Mouse (Mus musculus) liver, embryonic 11.5 days (tissue): ENCODE results near the gene Id2. TPM values are rescaled to one million over a fixed set of nuclear protein-coding genes. Genes with fewer than 3 reads are reported as not detected.
A peak's percentile ranks its signal among the peaks of the same experiment; 100 is the strongest.

Source experiments
- ATAC-seq: fragments of 200-750 bp; cut with Nextera tagmentation; replicated peaks from 2 replicates; pipeline ENCODE4 v1.8.0; 2017; ENCODE audit warnings: moderate number of reproducible peaks, mild to moderate bottlenecking, moderate TSS enrichment, moderate library complexity; ENCODE audit not compliant: low FRiP score
- DNase-seq: peaks from one replicate; pipeline ENCODE4 v3.0.0-alpha.2; 2017; ENCODE audit warnings: low spot score
- H3K27ac ChIP-seq: fragments of 300-500 bp; sonication (generic); 2 replicates; pipeline ENCODE4 v1.5.1; 2014; ENCODE audit warnings: mild to moderate bottlenecking, low read depth, low read length, control low read depth
- H3K27me3 ChIP-seq: fragments of 300-500 bp; sonication (generic); replicated peaks from 2 replicates; pipeline ENCODE4 v1.6.1; 2014; ENCODE audit warnings: low read length, mixed read lengths; ENCODE audit not compliant: control insufficient read depth, insufficient read depth
- H3K36me3 ChIP-seq: fragments of 300-500 bp; sonication (generic); 2 replicates; pipeline ENCODE4 v1.6.1; 2014; ENCODE audit warnings: mild to moderate bottlenecking, low read length, moderate library complexity, mixed read lengths; ENCODE audit not compliant: control insufficient read depth, insufficient read depth
- H3K4me1 ChIP-seq: fragments of 300-500 bp; sonication (generic); replicated peaks from 2 replicates; pipeline ENCODE4 v1.6.1; 2014; ENCODE audit warnings: low read length, mixed read lengths; ENCODE audit not compliant: control insufficient read depth, insufficient read depth
- H3K4me2 ChIP-seq: fragments of 300-500 bp; sonication (generic); 2 replicates; pipeline ENCODE4 v1.6.1; 2014; ENCODE audit warnings: mild to moderate bottlenecking, control low read depth, moderate library complexity
- H3K4me3 ChIP-seq: fragments of 300-500 bp; sonication (generic); 2 replicates; pipeline ENCODE4 v1.5.1; 2014; ENCODE audit warnings: low read depth, low read length, control low read depth
- H3K9ac ChIP-seq: fragments of 300-500 bp; sonication (generic); 2 replicates; pipeline ENCODE4 v1.6.1; 2014; ENCODE audit warnings: low read depth, low read length, control low read depth
- H3K9me3 ChIP-seq: fragments of 300-500 bp; sonication (generic); 2 replicates; pipeline ENCODE4 v1.6.1; 2016; ENCODE audit warnings: low read length, inconsistent platforms, mixed read lengths; ENCODE audit not compliant: control insufficient read depth
- WGBS: fragments of 180-500 bp; shearing (Covaris S2); extraction: QIAGEN DNeasy Blood & Tissue Kit; methylation state at CpG from one replicate; pipeline ENCODE4 v1.1.7; 2014; 5-methylcytosine and 5-hydroxymethylcytosine counted together
- polyA plus RNA-seq: library from polyadenylated mRNA; unstranded; fragments of >200 nt; fragmentation: Nextera tagmentation; extraction: Ambion mirVana; gene quantifications from 2 replicates; pipeline ENCODE4 v1.2.1, GENCODE M21; 2014

Gene Id2
- polyA plus RNA-seq, 1 experiment from 2014 or later = 228 TPM

DNA sequence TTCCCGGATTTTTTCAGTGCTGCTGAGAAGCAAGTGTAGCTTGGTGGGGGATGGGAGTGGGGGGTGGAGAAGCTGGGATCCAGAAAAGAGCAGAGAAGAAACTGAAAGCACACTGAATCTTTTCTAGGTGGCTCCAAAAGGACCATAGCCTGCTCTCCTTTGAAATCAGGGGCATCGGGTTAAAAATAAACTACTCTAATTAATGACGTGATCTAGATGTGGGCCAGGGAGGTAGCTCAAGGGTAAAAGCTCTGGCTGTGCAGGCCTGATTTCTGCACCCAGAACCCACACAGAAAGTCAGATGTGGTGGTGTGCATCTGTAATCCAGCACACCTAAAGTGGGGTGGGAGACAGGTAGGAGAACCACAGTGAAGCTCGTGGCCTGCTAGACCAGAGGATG is 30.7 kb upstream of the Id2 start:
- Histone ChIP-seq H3K4me1 (peaks cover 12% of the 10 kb centered on the region), H3K27ac (no peak overlapping the region), H3K9ac (no peak overlapping the region), H3K9me3 (no peaks in the 10 kb centered on the region), H3K36me3 (no peaks in the 10 kb centered on the region), H3K27me3 (no peaks in the 10 kb centered on the region), H3K4me3 (no peak overlapping the region), H3K4me2 (no peak overlapping the region)
- ATAC-seq = no peak
- DNase-seq = no peak
- WGBS = 55% methylated on average over 4 of the region's 4 CpGs

DNA sequence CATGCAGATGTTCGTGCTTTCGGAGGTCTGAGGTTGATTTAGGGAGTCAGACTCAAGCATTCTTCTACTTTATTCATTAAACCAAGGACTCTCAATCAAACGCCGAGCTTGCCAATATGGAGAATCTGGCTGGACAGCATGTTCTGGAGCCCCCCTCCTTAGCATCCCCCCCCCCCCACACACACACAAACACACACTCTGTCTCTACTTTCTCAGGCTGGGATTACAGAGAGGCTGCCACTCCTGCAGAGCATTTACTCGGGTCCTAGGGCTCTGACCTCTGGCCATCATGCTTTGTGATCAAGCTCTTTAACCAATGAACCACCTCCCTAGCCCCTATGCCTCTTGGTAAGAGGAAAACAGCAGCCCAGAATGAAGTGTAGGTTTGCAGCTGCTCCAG is 29.3 kb upstream of the Id2 start:
- Histone ChIP-seq H3K36me3 (no peaks in the 10 kb centered on the region), H3K27ac (no peak overlapping the region), H3K4me2 (no peak overlapping the region), H3K4me1 (peaks cover 6% of the 10 kb centered on the region; the same call in 1 of the 2 replicates), H3K4me3 (no peak overlapping the region), H3K9me3 (no peaks in the 10 kb centered on the region), H3K27me3 (no peaks in the 10 kb centered on the region), H3K9ac (no peak overlapping the region)
- ATAC-seq (no peak), DNase-seq (no peak)
- WGBS = 79% methylated on average over 5 of the region's 5 CpGs

DNA sequence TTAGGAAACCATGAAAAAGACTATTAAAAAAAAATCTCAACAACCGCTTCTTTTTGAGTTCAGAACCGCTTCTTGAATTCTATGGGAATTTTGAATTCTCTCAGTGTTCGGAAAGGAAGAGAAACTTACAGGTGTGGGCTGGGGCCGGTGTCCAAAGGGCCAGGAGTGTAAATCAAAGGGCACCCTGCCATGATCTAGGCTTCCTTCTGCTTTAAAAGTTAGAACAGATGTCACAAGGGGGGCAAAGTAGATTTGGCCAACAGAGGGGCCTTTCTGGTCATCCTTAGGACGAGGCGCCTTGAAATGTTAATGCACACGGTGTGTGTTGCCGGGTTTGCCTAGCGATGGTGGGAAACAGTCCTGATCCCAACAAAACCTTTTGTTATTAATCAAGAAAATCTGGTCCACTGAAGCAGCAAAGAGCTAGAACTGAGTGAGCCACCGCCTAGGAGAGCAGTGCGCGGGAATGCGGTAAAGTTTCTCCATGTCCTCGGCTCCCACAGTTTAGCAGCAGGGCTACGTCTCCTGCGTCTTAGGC is 28.4 kb upstream of the Id2 start:
- no peak overlapping the region for H3K9ac ChIP-seq
- H3K4me2 ChIP-seq = no peak overlapping the region
- DNase-seq (no peak), ATAC-seq (no peak)
- no peak overlapping the region for H3K27ac ChIP-seq
- no peaks in the 10 kb centered on the region for H3K36me3 ChIP-seq
- 55% methylated on average over 16 of the region's 16 CpGs for WGBS
- H3K4me1 ChIP-seq = peaks cover 6% of the 10 kb centered on the region; the same call in 1 of the 2 replicates
- H3K4me3 ChIP-seq = no peak overlapping the region
- no peaks in the 10 kb centered on the region for H3K9me3 ChIP-seq
- no peaks in the 10 kb centered on the region for H3K27me3 ChIP-seq

DNA sequence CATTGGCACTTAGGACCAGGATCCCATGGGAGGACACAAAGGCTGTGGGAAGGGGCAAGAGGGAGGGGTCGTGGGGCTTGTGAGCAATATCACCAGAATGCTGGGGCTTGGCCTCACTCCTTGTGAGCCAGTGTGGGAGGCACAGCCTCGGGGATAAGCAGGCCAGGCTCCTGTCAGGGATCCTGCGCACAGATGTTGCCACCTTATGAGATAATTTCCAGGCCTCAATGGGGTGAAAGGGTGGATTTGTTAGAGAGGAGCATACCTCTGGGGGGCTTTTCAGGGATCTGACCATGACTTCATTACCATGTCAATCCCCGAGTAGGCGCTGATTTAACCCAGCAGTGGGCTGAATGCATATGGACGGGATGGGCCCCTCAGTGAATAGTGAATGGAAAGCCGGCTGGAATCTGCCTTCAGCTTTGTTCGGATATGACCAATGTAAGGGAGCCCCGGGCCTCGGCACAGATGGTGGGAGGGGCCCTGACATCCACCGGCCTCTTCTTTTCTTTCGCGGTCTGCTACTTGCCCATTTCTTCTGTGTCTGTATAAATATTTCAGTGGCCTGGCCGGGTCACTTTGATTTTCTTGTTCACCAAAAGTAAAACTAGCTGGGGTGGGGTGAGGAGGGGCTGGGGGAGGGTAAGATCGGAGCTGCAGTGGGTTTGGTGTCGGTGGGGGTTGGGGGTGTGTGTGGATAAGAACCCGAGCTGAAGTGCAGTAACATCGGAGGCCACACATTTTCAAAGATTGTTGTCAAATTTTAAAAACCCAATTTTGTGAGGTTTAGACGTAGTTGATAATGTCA is 27.7 kb upstream of the Id2 start:
- no peaks in the 10 kb centered on the region for H3K36me3 ChIP-seq
- ATAC-seq (no peak), DNase-seq (no peak)
- no peak overlapping the region for H3K9ac ChIP-seq
- 0 out of 2 replicates have a peak, but pooled peaks cover 4% of the 10 kb centered on the region for H3K4me1 ChIP-seq
- no peak overlapping the region for H3K27ac ChIP-seq
- H3K27me3 ChIP-seq = no peaks in the 10 kb centered on the region
- H3K9me3 ChIP-seq = no peaks in the 10 kb centered on the region
- WGBS = 27% methylated on average over 19 of the region's 19 CpGs
- no peak overlapping the region for H3K4me3 ChIP-seq
- H3K4me2 ChIP-seq = no peak overlapping the region

DNA sequence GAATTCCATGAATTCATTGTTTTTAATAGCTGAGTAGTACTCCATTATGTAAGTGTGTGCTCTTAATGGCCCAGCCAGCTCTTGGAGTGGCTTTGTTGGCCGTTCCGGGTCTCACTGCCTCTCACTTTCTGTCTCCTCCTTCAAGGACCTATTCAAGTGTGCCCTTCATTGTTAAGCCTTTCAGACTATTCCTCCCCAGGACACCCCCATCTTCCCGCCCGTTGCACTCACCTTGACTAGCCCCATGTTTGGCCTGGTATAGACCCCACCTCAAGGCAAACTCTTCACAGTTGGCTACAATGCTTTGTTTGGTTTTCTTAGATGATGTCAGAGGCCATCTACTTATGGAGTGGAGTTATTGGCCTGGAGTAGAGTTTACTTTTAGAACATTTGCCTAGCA is 23.8 kb upstream of the Id2 start:
- no peak for DNase-seq
- no peak overlapping the region for H3K4me2 ChIP-seq
- WGBS = 87% methylated on average over 4 of the region's 4 CpGs

DNA sequence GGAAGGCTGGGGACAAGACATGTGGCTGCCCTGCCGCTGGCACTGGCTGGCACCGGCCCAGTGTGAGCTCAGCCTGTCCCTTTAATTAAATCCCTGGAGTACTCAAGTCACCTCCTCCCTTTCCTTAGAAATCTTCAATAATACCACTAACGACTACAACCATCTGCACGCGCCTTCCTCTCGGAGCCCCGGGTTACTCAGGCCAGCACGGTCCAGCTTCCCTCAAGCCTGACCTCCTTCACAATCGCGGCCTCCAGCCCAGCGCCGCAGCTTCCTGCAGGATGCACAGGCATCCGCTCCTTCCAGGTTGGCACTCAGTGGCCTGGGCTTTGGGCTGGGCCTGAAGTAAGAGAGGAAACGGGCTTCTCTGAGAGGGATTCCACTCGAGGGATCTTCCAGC is 22.3 kb upstream of the Id2 start:
- DNase-seq (no peak), ATAC-seq (peak; percentile 60)
- H3K9ac ChIP-seq = no peak overlapping the region
- no peak overlapping the region for H3K27ac ChIP-seq
- 33% methylated on average over 15 of the region's 15 CpGs for WGBS
- no peaks in the 10 kb centered on the region for H3K9me3 ChIP-seq
- no peaks in the 10 kb centered on the region for H3K27me3 ChIP-seq
- 0 out of 2 replicates have a peak, but pooled peaks cover 2% of the 10 kb centered on the region for H3K4me1 ChIP-seq
- H3K36me3 ChIP-seq = no peaks in the 10 kb centered on the region
- H3K4me3 ChIP-seq = no peak overlapping the region
- H3K4me2 ChIP-seq = no peak overlapping the region

More for the DNA sequence above, 23.8 kb upstream of the Id2 start:
- Histone ChIP-seq H3K27ac (no peak overlapping the region), H3K9ac (no peak overlapping the region), H3K9me3 (no peaks in the 10 kb centered on the region), H3K4me3 (no peak overlapping the region), H3K36me3 (no peaks in the 10 kb centered on the region), H3K27me3 (no peaks in the 10 kb centered on the region), H3K4me1 (0 out of 2 replicates have a peak, but pooled peaks cover 2% of the 10 kb centered on the region)
- no peak for ATAC-seq

DNA sequence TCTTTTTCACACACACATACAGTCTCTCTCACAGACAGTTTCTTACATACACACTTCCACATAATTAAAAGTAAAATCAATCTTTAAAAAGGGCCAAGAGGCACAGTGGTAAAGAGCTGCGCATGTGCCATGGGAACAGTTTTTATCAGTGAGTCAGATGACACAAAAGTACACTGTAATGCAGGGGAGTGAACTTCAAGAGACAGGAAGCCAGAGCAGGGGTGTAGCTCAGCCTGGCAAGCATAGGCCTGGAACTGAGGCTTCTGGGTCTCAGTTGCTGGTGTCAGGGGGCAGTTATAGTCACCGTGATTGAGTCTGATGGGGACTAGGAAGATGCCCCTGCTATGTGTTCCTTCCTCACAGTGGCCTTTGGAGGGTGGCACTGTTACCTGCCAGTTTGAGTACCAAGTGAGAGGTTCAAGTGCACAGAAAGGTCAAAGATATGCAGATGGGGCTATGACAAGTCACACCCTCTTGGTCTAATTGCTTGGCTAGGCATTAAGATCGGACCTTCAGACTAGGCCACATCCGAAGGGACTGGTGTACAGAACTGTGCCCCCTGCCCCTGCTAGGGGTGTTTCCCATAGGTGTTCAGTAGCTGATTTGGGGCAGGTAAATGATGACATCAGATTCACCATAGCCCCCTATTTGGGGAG is 21.0 kb upstream of the Id2 start:
- no peaks in the 10 kb centered on the region for H3K36me3 ChIP-seq
- H3K27ac ChIP-seq = no peak overlapping the region
- H3K27me3 ChIP-seq = no peaks in the 10 kb centered on the region
- no peak overlapping the region for H3K9ac ChIP-seq
- WGBS = 68% methylated on average over 4 of the region's 4 CpGs
- no peak overlapping the region for H3K4me2 ChIP-seq
- no peaks in the 10 kb centered on the region for H3K9me3 ChIP-seq
- H3K4me3 ChIP-seq = no peak overlapping the region
- ATAC-seq (no peak), DNase-seq (no peak)
- H3K4me1 ChIP-seq = 0 out of 2 replicates have a peak, but pooled peaks cover 2% of the 10 kb centered on the region

DNA sequence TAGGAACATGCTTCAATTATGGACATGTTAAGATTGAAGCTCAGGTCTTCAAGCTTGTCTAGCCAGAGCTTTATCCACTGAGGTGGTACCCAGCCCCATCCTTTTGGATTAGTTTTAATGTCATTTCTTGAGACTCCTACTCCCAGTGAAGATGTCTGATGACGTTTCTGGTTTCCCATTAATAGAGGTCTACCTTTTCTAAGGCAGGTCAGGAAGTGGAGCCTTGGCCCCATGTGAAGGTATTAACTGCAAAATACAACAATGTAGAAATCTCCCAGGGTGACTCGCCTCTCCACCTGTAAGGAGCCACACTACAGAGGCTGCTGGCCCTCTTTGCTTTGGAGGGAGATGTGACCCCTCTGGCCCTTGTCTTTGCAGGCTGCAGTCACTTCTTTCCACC is 19.2 kb upstream of the Id2 start:
- Histone ChIP-seq H3K4me3 (no peak overlapping the region), H3K9ac (no peak overlapping the region), H3K4me1 (0 out of 2 replicates have a peak, but pooled peaks cover 2% of the 10 kb centered on the region), H3K4me2 (no peak overlapping the region), H3K27me3 (no peaks in the 10 kb centered on the region), H3K27ac (no peak overlapping the region), H3K36me3 (no peaks in the 10 kb centered on the region), H3K9me3 (no peaks in the 10 kb centered on the region)
- DNase-seq (no peak), ATAC-seq (no peak)
- 79% methylated on average over 2 of the region's 2 CpGs for WGBS
